Mouse (Mus musculus): Measurements from ENCODE around the gene Nhlrc4.

GRCm38 (mm10) chr17:25919144-25919785 lies 25.5 kb downstream of the Nhlrc4 start, which contains the start of gene Rab40c:
- TF ChIP-seq CTCF (IDR thresholded peaks at IDR 0.05) (no peak), EP300 (IDR thresholded peaks at IDR 0.05) (no peak)
